Mouse (Mus musculus) olfactory bulb, adult 2 months (tissue): Measurements from ENCODE around the gene Mpz.

ENCODE experiments used
- CTCF ChIP-seq: fragments of 200-500 bp; IDR thresholded peaks from 2 replicates; pipeline ENCODE4 v1.5.1; 2012; ENCODE audit warnings: low read depth, mild to moderate bottlenecking, low read length, moderate library complexity; ENCODE audit not compliant: insufficient read depth
- POLR2A ChIP-seq: fragments of 200-500 bp; IDR thresholded peaks from 2 replicates; pipeline ENCODE4 v1.6.1; 2012; ENCODE audit warnings: mild to moderate bottlenecking, low read depth, low read length, moderate library complexity; ENCODE audit not compliant: insufficient read depth

- no peak for TF ChIP-seq CTCF
- no peak for TF ChIP-seq POLR2A
These were observed 15.3 kb downstream of the Mpz start for GRCm38 (mm10) chr1:171165629-171166345.
